Mouse (Mus musculus) large intestine, adult 2 months (tissue): ENCODE data around the gene E130309D02Rik. TPM values are rescaled to one million over a fixed set of nuclear protein-coding genes. Genes with fewer than 3 reads are reported as not detected.

Experiments used
- DNase-seq: peaks from one replicate; pipeline ENCODE4 v3.0.0-alpha.2; 2012; ENCODE audit warnings: low read depth, low spot score
- WGBS: fragments of 180-500 bp; shearing (Covaris S2); methylation state at CpG from one replicate; pipeline ENCODE4 v1.1.7; 2018; 5-methylcytosine and 5-hydroxymethylcytosine counted together
- polyA plus RNA-seq: library from polyadenylated mRNA; depleted of rRNA; stranded (reverse); fragments of >200 nt; gene quantifications from 2 replicates; pipeline ENCODE4 v1.2.3, GENCODE M21; 2012; rRNA removed

E130309D02Rik gene
- polyA plus RNA-seq = 17.7 and 18.3 TPM in 2 replicates

- WGBS = under 1% methylated on average over 101 of the region's 101 CpGs
- DNase-seq = peak; percentile 44
Measured at GRCm38 (mm10) chr5:143314730-143315513, at the start of gene E130309D02Rik. Gene E130309D02Rik (minus strand): TSS chr5:143315360.

DNA sequence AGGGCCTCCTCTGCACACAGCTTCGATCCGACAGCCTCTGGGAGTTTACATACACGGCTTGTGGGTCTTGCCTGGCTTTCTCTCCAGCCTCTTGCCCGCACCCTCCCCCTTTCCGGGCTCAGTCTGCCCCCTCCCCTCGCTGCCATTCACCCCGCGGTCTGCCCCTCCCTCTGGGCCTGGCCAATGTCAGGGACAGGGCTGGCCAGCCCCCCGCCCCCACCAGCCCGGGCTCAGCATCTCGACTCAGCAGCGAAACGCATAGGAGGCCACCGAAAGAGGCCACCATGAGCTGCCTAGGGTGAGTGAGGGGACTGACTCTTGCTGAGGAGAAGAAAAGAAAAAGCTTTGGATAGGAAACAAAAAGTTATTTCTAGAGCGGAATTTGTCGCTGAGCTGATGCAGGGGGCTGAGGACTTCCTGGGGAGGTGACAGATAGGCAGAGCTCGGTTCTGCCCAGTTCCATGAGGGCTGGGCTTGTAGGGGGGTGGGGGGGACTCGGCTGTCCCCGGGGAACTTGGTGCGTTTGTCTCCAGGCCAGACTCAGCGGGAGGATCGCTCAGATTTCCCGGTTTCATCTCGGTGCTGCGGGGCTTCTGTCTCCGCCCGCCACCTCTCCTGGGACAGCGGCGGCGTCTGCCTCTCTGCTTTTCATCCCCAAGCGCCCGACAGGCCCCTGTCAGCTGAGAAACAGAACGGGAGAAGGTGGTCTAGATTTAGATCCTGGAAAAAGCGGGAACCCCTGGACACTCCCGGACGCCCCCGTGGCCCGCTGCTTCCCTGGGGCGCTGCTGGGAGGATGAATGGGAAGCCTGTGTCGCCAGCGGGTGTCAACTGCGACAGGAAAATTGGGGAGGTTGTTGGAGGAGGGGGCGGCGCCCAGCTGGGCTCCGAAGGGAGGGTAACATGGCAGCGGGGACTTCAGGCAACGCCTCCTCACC, 48.8 kb upstream of the E130309D02Rik start:
- no peak for DNase-seq
- WGBS = 2% methylated on average over 47 of the region's 47 CpGs

DNA sequence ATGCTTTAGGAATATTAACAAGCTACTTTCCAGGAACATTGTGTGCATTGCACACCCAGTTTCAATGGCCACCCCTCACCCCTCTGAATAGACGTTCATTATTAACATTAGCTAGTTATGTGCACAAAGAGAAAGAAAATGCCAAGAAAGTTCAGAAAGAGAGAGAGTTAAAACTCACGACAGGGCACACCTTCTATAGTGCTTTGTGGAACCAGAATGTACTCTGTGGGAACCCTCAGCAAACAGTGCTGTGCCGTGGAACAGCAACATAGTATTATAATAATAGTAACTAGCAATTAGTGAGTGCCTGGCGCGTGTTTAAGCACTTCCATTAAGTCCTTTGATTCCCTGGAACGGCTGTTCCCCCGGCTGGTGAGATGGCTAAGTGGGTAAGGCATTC, 46.3 kb upstream of the E130309D02Rik start:
- WGBS = 59% methylated on average over 7 of the region's 7 CpGs
- no peak for DNase-seq

DNA sequence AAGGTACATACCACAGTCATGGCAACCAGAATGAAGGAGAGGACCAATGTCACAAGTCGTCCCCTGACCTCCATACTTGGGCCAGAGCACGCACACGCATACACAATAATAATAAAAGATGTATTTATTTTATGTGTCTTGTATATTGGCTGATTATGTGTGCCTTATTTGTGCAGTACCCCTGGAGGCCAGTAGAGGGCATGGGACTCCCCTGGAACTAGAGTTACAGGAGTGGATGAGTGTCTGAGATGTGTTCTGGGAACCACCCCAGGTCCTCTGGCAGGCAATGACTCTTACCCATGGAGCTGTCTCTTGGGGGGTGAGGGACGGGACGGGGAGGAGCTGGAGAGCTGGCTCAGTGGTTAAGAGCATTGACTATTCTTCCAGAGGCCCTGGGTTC, 44.8 kb upstream of the E130309D02Rik start:
- 70% methylated on average over 5 of the region's 5 CpGs for WGBS

GRCm38 (mm10) chr5:143359263-143359662, 44.1 kb upstream of the E130309D02Rik start:
- 36% methylated on average over 7 of the region's 7 CpGs for WGBS
- DNase-seq = no peak

More for the DNA sequence above, 44.8 kb upstream of the E130309D02Rik start:
- DNase-seq = no peak

- DNase-seq = no peak
- 7% methylated on average over 27 of the region's 28 CpGs for WGBS
Measured at GRCm38 (mm10) chr5:143357564-143357963, 42.4 kb upstream of the E130309D02Rik start.

GRCm38 (mm10) chr5:143356686-143357388, 41.7 kb upstream of the E130309D02Rik start, which contains the start of gene Grid2ip:
Gene Grid2ip (plus strand): TSS chr5:143357338.
- DNase-seq = no peak
- 22% methylated on average over 17 of the region's 17 CpGs for WGBS

- 44% methylated on average over 5 of the region's 5 CpGs for WGBS
Measured at GRCm38 (mm10) chr5:143356017-143356416, 40.9 kb upstream of the E130309D02Rik start.

DNA sequence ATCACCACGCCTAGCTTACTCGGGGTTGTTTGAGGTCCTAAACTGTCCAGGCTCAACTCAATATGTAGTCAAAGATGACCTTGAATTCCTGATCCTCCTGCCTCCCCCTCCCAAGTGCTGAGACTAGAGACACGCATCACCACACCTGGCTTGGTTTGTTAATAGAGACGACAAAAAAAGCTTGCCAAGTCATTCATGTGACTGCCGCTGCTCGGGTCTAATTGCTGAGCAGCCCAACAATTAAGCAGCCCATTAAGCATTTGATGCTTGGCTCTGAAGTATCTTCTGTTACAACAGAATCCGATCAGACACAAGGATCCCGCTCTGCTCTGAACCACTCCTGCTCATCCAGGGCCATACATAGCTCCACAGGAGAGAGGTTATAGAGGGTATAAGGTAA, 31.2 kb upstream of the E130309D02Rik start:
- WGBS = 57% methylated on average over 8 of the region's 8 CpGs
- no peak for DNase-seq

More at GRCm38 (mm10) chr5:143356017-143356416, 40.9 kb upstream of the E130309D02Rik start:
- DNase-seq = no peak

- no peak for DNase-seq
- WGBS = 42% methylated on average over 6 of the region's 6 CpGs
Measured at GRCm38 (mm10) chr5:143339603-143340002, 24.4 kb upstream of the E130309D02Rik start.

DNA sequence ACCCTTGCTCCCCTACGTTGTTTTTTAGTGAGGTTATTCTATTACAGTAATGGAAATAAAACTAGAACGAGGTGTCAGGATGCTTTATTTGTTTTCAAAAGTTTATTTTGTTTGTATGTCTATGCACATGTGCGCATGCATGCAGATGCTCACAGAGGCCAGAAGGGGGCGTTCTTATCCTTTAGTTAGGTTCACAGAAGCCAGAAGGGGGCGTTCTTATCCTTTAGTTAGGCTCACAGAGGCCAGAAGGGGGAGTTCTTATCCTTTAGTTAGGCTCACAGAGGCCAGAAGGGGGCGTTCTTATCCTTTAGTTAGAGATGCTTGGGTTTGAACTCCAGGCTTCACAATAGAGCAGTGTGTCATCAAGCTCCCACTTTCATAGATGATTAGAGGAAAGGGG, 21.4 kb upstream of the E130309D02Rik start:
- no peak for DNase-seq
- 59% methylated on average over 6 of the region's 6 CpGs for WGBS

- no peak for DNase-seq
- 50% methylated on average over 7 of the region's 7 CpGs for WGBS
Measured at GRCm38 (mm10) chr5:143335089-143335460, 19.9 kb upstream of the E130309D02Rik start.

DNA sequence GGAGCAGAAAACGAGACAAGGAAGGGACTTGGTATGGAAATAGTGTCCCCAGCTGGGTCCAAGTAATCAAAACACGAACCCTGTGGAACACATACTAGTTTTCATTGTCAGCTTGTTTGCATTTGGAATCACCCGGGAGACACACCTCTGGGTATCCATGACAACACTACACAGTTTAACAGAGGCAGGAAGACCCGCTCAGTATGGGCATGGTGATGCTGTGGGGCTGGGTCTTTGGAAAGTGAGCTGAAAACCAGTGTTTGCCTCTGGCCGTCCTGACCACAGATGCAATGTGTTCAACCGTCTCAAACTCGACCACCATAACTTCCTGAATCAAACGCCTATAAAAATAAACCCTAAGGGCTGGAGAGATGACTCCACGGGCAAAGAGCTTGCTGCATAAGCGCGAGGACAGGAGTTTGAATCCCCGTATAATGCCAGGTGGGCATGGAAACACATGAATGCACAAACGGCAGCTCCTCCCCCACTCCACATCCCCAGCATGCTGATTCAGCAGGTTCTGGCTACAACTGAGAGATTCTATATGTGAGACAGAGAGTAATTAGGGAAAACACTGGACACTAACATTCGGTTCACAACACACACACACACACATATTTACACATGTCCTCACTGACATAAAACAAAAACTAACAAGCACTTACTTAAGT, 19.4 kb upstream of the E130309D02Rik start:
- DNase-seq = no peak
- 50% methylated on average over 14 of the region's 14 CpGs for WGBS

DNA sequence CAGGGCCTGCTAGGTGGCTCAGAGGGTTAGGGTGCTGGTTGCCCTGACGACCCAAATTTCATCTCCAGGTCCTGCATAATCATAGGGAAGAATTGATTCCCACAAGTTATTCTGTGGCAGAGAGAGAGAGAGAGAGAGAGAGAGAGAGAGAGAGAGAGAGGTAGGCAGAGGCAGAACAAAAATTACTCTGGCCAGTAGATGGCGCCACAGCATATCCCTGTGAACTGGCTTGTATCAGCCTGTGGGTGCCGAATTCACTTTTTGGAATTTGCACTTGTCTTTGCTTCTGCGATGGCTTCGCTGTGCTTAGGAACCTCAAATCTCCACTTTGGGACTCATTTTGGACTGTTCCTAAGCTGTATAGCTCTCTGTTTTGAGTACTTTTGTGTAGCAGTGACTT, 18.7 kb upstream of the E130309D02Rik start:
- peak; percentile 36 for DNase-seq
- 6% methylated on average over 5 of the region's 5 CpGs for WGBS

- under 1% methylated on average over 57 of the region's 57 CpGs for WGBS
- peak; percentile 88 for DNase-seq
Measured at GRCm38 (mm10) chr5:143328690-143329495, 13.7 kb upstream of the E130309D02Rik start, which contains the start of gene Zdhhc4. Gene Zdhhc4 (minus strand): TSS chr5:143329256.

GRCm38 (mm10) chr5:143317288-143317610, 2.1 kb upstream of the E130309D02Rik start:
- no peak for DNase-seq
- WGBS = 89% methylated on average over 8 of the region's 8 CpGs

DNA sequence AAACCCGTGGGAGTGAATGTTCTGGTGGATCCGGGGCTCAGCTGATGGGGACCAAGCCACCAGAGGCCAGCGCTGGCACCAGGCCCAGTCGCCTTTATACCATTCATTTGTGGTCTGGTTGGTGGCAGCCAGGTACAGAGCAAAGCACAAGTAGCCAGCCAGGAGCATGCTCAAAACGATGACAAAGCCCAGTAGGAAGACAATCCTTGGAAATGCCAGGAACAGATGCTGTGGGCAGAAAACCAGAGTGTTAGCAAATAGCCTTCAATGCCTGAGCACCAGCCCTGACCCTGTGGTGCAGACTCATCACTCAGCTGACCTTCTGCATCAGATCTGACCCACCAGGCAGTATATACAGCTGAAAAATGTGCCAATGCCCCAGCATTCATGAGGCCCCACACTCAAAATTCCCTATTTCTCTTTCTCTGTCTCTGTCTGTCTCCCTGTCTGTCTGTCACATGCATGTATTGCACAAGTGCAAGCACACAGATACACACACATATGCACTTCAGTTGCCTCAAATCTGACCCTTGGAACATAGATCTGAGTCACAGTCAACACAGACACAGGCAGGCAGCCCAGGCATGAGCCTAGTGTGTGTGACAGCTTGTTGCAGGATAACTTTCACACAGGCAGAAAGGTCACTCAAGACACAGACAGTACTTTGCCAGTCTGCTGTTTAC, 1.6 kb upstream of the E130309D02Rik start:
- WGBS = 88% methylated on average over 5 of the region's 5 CpGs
- no peak for DNase-seq

GRCm38 (mm10) chr5:143315514-143315888, 341 bp upstream of the E130309D02Rik start:
- no peak for DNase-seq
- 18% methylated on average over 8 of the region's 8 CpGs for WGBS
